Mouse (Mus musculus) CD4-positive helper T cell, adult 2 months (primary cell): ENCODE results near the gene Kcnk3.

ENCODE experiments used
- DNase-seq: peaks from one replicate; pipeline ENCODE4 v3.0.0-alpha.2; 2012; ENCODE audit warnings: low read depth, missing footprints, low spot score

Gene Kcnk3

GRCm38 (mm10) chr5:30587681-30588300, at the start of gene Kcnk3:
Kcnk3 (plus strand) TSS chr5:30588170.
- DNase-seq: no peak

- no peak for DNase-seq
These were observed 42.3 kb upstream of the Kcnk3 start, which contains the start of gene Cib4 for GRCm38 (mm10) chr5:30545698-30546097. Cib4 (minus strand) TSS chr5:30545836.

GRCm38 (mm10) chr5:30548681-30549080, 39.3 kb upstream of the Kcnk3 start:
- DNase-seq: no peak

- no peak for DNase-seq
These were observed 37.5 kb upstream of the Kcnk3 start for GRCm38 (mm10) chr5:30550334-30551021.

GRCm38 (mm10) chr5:30551022-30551638, 36.8 kb upstream of the Kcnk3 start:
- no peak for DNase-seq

GRCm38 (mm10) chr5:30552006-30552405, 36.0 kb upstream of the Kcnk3 start:
- no peak for DNase-seq

- DNase-seq: no peak
These were observed 34.0 kb upstream of the Kcnk3 start for GRCm38 (mm10) chr5:30553936-30554335.

GRCm38 (mm10) chr5:30554981-30555380, 33.0 kb upstream of the Kcnk3 start:
- DNase-seq: no peak

GRCm38 (mm10) chr5:30556284-30556683, 31.7 kb upstream of the Kcnk3 start:
- DNase-seq: no peak

- no peak for DNase-seq
These were observed 28.5 kb upstream of the Kcnk3 start for GRCm38 (mm10) chr5:30559421-30559820.

- no peak for DNase-seq
These were observed 27.9 kb upstream of the Kcnk3 start for GRCm38 (mm10) chr5:30559986-30560493.

GRCm38 (mm10) chr5:30568479-30568878, 19.5 kb upstream of the Kcnk3 start:
- DNase-seq: no peak

GRCm38 (mm10) chr5:30571820-30572219, 16.1 kb upstream of the Kcnk3 start:
- no peak for DNase-seq

- DNase-seq: no peak
These were observed 13.6 kb upstream of the Kcnk3 start for GRCm38 (mm10) chr5:30574367-30574766.

GRCm38 (mm10) chr5:30576233-30576632, 11.7 kb upstream of the Kcnk3 start:
- no peak for DNase-seq

- DNase-seq: no peak
These were observed 10.7 kb upstream of the Kcnk3 start for GRCm38 (mm10) chr5:30577251-30577650.

- no peak for DNase-seq
These were observed 10.2 kb upstream of the Kcnk3 start for GRCm38 (mm10) chr5:30577654-30578310.

GRCm38 (mm10) chr5:30578445-30579080, 9.4 kb upstream of the Kcnk3 start:
- no peak for DNase-seq

- no peak for DNase-seq
These were observed 7.2 kb upstream of the Kcnk3 start for GRCm38 (mm10) chr5:30580725-30581124.

- no peak for DNase-seq
These were observed 6.0 kb upstream of the Kcnk3 start for GRCm38 (mm10) chr5:30582017-30582416.

- DNase-seq: no peak
These were observed 1.4 kb upstream of the Kcnk3 start for GRCm38 (mm10) chr5:30586616-30587015.

GRCm38 (mm10) chr5:30587101-30587500, 869 bp upstream of the Kcnk3 start:
- no peak for DNase-seq
